Mouse (Mus musculus) ovary, postnatal 36 days (tissue): ENCODE data around the gene Slc26a1.
A peak's percentile ranks its signal among the peaks of the same experiment; 100 is the strongest.
"Not testable (repeated sequence)": the region's sequence is repeated elsewhere in the genome, so short reads cannot be mapped to it uniquely, and the experiment has no call there.

Experiments
- DNase-seq: peaks from one replicate; pipeline ENCODE4 v3.0.0; 2022; ENCODE audit warnings: low spot score, mixed read lengths

Gene Slc26a1

DNA sequence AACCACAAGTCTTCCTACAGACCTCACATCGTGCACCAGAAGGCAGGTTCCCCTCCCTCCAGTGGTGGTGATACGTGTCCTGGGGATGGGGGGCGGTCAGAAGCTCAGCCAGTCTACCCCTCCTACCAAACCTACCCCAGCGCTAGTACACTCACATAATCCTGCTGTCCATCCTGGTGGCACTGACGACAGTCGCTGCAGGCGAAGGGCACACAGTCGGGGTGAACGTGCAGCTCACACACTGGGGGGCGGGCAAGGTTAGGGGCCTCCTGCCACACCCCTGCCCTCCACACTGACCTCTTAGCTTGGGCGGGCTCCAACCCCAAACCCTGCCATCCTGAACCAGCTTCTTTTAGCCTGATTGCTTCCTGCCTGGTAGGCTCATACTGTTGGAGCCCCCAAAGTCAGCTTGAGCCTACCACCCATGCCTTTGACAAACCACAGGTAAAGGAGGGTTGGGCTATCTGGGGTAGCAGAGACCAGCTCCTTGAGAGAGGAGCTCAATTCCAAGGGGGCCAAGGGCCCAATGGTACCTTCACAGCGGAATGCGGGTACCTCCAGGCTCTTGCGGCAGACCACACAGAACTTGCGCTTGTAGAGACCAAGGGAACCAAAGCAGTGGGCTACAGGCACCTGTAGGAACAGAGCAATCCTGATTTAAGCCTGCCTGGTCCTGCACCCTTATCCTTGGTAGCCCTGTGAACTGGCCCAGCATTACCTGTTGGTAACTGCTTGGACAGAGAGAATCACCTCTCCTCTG lies 19.3 kb downstream of the Slc26a1 start:
- DNase-seq: no peak

- no peak for DNase-seq
These were observed 20.0 kb downstream of the Slc26a1 start for GRCm38 (mm10) chr5:108655381-108655780.

GRCm38 (mm10) chr5:108654444-108654990 lies 20.9 kb downstream of the Slc26a1 start:
- no peak for DNase-seq

DNA sequence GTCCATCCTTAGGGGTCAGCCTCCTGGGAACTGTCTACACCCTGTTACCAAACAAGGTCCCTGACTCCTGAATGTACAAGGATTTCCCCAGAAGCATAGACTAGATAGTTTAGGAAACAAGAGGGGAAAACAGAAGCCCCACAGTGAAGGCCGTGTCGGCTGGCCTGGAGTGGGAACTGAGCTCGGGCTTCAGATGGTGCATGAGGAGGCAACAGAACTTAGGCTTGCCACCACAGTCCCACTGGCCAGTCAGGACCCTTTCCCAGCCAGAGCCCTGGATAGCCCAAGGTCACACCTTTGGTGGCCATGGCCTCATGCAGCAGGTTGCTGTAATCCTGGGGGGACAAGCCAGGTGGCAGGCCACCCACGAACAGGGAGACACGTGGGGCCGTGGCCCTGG lies 22.0 kb downstream of the Slc26a1 start:
- no peak for DNase-seq

- no peak for DNase-seq
These were observed 23.5 kb downstream of the Slc26a1 start for GRCm38 (mm10) chr5:108651823-108652222.

GRCm38 (mm10) chr5:108651136-108651720 lies 24.1 kb downstream of the Slc26a1 start:
- no peak for DNase-seq

GRCm38 (mm10) chr5:108650341-108650740 lies 25.0 kb downstream of the Slc26a1 start:
- DNase-seq: no peak

DNA sequence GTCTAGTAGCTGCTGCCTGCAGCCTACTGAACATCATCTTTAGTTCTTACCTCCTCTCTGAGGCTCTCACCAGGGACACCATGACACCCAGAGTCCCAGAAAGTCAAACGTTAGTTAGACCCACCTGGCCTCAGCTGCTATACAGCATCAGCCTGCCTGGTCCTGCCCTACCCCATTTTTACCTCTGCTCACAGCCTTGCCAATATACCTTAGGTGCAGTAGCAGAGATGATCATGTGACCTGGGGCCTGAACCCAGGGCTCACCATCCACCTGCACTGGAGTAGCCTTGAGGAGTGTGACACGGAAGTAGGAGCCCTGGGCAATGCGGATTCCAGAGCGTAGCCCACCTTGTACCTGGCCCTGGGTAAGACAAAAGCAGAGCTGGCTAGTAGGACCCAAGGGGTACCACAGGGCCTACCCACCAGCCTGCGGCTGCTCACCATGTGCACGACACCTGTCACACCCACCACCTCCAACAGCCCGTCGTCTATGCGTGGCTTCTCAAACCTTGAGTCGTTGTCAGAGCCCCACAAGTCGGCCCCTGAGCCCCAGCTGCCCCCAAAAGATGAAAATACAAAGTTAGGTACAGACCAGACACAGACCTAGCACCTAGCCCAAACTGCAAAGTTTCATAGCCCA lies 26.3 kb downstream of the Slc26a1 start:
- DNase-seq: no peak

DNA sequence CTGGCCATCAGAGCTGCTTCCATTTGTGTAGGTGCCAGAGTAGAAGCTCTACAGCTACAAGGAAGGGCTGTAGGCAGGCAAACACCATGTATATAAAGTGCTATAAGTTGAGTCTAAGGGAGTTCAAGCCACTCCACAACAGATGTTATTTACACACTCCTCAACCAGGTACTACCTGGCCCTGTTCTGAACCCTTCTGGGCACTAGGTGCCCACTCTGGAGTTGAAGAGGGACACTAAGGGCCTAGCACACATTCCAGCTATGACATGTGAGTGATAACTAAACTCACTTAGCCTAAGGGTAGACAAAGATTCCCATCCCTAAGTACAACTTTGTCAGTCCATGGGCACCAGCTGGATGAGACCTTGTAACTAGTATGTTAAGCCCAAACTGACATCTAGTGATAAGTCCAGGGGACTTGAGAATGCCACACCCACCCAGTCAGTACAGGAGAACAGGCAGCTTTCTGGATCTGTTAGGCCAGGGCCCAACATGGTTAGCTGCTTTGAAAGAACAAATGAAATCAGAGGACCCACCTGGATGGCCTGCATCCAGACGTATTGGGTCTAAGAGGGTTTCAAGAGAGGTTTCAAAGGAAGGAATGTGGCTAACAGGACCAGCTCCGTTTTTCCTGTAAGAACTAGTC lies 27.4 kb downstream of the Slc26a1 start:
- no peak for DNase-seq

GRCm38 (mm10) chr5:108647311-108647710 lies 28.1 kb downstream of the Slc26a1 start:
- DNase-seq: no peak

DNA sequence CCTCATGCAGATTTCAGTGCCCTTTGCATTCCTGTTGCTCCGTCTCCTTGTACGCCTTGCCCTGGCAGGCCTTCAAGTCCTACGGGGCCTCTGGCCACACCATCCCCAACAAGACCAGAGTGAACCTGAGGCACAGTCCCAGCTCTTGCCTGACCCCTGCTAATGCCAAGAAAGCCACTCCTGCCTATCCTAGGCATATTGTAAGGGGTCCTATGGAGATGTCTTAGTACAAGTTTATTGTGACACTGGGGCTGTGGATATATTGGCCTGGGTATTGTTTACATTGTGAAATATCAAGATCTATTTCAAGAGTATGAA lies 29.1 kb downstream of the Slc26a1 start:
- DNase-seq: no peak

- DNase-seq: no peak
These were observed 29.6 kb downstream of the Slc26a1 start for GRCm38 (mm10) chr5:108645651-108646342.

DNA sequence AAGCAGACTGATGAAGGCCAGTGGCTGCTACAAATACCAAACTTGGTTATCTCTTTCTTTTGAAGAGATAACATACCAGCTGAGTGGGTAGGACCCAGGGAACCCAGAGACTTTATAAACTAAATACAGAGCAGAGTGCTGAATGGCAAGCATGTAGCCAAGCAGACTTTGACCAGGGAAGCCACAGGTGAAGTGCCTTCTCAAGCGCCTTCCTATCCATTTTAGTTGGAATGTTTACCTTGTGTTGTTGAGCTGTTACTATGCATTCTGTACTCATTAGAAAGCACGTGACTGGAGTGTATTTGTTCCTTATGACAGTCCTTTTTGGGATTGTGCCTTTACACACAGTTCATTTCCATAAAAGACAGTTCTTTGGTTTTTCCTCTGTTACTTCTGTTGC lies 31.7 kb downstream of the Slc26a1 start:
- DNase-seq: no peak

- DNase-seq: no peak
These were observed 39.2 kb downstream of the Slc26a1 start for GRCm38 (mm10) chr5:108636172-108636571.

- not testable (repeated sequence) for DNase-seq
These were observed 41.3 kb downstream of the Slc26a1 start for GRCm38 (mm10) chr5:108634088-108634487.

DNA sequence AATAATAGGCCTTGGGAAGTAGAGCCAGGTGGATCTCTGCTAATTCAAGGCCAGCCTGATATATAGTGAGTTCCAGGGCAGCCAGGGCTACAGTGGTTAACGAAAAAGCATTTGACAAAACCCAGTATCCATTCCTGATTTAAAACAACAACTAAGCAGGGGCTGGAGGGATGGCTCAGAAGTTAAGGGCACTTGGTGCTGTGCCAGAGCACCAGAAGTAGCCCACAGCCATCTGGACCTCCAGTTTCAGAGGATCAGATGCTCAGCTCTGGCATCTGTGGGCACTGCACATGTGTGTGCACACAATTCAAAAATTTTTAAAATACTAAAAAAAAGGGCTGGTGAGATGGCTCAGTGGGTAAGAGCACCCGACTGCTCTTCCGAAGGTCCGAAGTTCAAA lies 41.7 kb downstream of the Slc26a1 start:
- DNase-seq: no peak

DNA sequence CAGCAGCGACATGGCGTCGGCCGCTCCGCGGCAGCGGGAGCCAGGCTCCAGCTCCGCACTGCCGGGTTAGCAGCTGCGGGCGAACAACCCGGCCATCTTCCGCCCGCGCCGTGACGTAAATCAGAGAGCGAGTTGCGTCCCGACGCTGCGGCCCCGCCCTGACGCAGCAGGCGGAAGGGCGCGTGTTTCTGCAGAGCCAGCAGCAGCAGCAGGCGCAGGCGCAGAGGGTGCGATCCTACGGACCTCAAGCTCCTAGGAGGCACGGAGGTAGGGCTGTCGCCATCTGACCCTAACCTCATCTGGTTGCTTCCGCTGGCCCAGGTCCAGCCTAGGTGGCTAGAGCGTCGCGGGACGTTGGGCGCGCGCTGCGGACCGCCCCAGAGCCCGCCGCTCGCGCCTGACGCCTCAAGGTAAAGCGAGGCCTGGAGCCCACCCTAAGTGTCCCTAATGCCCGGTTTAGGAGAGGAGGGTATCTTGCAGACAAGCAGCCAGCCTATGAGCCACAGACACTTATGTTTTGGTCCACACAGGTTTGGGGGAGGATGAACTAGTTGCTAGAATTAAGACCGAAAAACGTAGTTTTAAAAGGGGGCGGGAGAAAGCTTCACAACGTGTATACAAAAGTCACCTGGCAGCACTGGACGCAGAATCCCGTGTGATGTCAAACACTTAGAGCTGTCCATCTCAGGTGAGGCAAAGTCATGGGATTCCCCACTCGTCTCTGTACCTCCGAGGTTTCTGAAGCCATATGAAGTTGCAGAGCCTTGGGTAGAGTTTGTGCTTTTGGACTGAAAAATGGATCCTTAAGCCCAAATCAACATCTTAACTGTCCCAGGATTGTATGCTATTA lies 45.5 kb downstream of the Slc26a1 start, which contains the start of the genes Gak and Tmem175:
Gak (minus strand) TSS at position 122 of the 850 bp plus-strand sequence.
Tmem175 (plus strand) TSS at position 137 of the 850 bp plus-strand sequence.
- DNase-seq: peak; percentile 90

DNA sequence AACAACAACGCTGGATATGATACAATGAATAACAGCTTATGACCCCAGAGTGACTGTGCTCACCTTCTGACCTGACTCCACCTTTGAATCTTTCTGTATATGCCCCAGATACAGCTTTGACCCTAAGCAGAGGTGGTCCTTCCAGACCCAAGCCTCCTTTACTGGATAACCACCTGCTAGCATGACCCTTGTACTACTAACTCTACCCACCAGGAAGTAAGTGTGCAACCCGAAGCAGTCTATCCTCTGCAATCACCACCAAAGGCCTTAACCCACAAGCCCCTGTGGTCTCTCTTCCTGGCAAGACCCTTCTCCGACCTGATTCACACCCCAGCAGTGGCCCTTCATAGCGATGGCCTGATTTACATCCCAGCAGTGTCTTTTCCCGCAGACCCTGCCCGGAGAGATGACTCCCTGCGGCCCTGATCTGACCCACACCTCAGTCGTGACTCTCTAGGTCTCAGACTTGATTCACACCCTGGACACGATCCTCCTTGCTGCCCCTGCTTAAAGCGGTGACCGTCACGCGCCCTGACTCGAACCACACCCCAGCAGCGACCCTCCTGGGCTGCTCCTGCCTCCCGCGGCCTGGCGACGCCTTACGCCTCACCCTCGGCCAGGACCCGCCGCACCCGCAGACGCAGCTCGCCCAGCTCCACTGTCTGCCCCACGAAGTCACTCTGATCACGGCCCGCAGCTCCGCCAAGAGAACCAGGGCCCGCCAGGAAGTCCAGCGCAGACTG lies 46.3 kb downstream of the Slc26a1 start:
- no peak for DNase-seq

DNA sequence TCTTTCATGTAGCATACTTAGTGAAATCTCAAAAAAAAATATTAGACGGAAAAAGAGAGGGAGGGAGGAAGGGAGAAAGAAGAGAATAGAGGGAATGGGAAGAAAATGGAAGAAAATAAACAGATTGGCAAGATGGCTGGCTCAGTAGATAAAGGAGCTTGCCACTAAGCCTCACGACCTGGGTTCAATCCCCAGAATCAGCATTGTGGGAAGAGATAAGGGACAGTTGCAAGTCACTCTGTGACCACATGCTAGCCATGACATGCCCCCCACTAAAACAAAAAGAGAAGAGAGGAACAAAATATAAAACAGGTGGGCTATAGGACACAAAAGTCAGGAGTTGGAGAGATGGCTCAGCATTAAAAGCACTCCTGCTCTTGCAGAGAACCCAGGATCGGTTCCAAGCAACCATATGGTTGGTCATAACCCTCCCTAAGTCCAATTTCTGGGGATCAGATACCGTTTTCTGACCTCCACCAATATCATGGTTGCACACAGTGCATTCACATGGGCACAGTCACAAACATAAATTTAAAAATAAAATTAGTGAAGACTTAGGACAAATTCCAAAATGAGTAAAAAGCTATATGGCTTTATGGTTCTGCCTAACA lies 49.2 kb downstream of the Slc26a1 start:
- DNase-seq: no peak

GRCm38 (mm10) chr5:108621870-108622269 lies 53.5 kb downstream of the Slc26a1 start:
- no peak for DNase-seq
